Mouse (Mus musculus): ENCODE measurements at regions not wholly inside any gene's neighbourhood (a gene's known extent, or its start where the extent isn't known, plus 50 kb on each side); places are given as distances from the start of the nearest gene placed in this dataset.

GRCm38 (mm10) chr17:88303991-88304390 is 136.5 kb upstream of the Foxn2 start:
- intact Hi-C loops (cut with DNase I): loop anchor here (2.0 kb wide), 1 partner anchor 47 kb away; no protein-coding TSS in a partner anchor

- intact Hi-C loops (cut with DNase I): no loop called here
Observed at GRCm38 (mm10) chr17:88305165-88305564, 135.3 kb upstream of the Foxn2 start.

- intact Hi-C loops (cut with DNase I): no loop called here
Observed at GRCm38 (mm10) chr17:88306325-88306724, 134.2 kb upstream of the Foxn2 start.

GRCm38 (mm10) chr17:88307082-88307481 is 133.4 kb upstream of the Foxn2 start:
- intact Hi-C loops (cut with DNase I): no loop called here

- intact Hi-C loops (cut with DNase I): no loop called here
Observed at GRCm38 (mm10) chr17:88307826-88308225, 132.7 kb upstream of the Foxn2 start.

- intact Hi-C loops (cut with DNase I): no loop called here
Observed at GRCm38 (mm10) chr17:88312876-88313275, 127.6 kb upstream of the Foxn2 start.

GRCm38 (mm10) chr17:88316213-88316967 is 124.1 kb upstream of the Foxn2 start:
- intact Hi-C loops (cut with DNase I): no loop called here

- intact Hi-C loops (cut with DNase I): no loop called here
Observed at GRCm38 (mm10) chr17:88317311-88317710, 123.2 kb upstream of the Foxn2 start.

- intact Hi-C loops (cut with DNase I): no loop called here
Observed at GRCm38 (mm10) chr17:88317806-88318205, 122.7 kb upstream of the Foxn2 start.

- intact Hi-C loops (cut with DNase I): no loop called here
Observed at GRCm38 (mm10) chr17:88318207-88318791, 122.2 kb upstream of the Foxn2 start.

GRCm38 (mm10) chr17:88318936-88319335 is 121.6 kb upstream of the Foxn2 start:
- intact Hi-C loops (cut with DNase I): no loop called here

GRCm38 (mm10) chr17:88320686-88321085 is 119.8 kb upstream of the Foxn2 start:
- intact Hi-C loops (cut with DNase I): no loop called here

GRCm38 (mm10) chr17:88325326-88325909 is 115.1 kb upstream of the Foxn2 start:
- intact Hi-C loops (cut with DNase I): no loop called here

GRCm38 (mm10) chr17:88325910-88326739 is 114.4 kb upstream of the Foxn2 start:
- intact Hi-C loops (cut with DNase I): no loop called here

- intact Hi-C loops (cut with DNase I): no loop called here
Observed at GRCm38 (mm10) chr17:88326740-88327123, 113.8 kb upstream of the Foxn2 start.

GRCm38 (mm10) chr17:88327791-88328190 is 112.7 kb upstream of the Foxn2 start:
- intact Hi-C loops (cut with DNase I): no loop called here

- intact Hi-C loops (cut with DNase I): no loop called here
Observed at GRCm38 (mm10) chr17:88328807-88329206, 111.7 kb upstream of the Foxn2 start.

- intact Hi-C loops (cut with DNase I): loop anchor here (10.0 kb wide), 1 partner anchor 105 kb away; no protein-coding TSS in a partner anchor
Observed at GRCm38 (mm10) chr17:88329715-88330114, 110.8 kb upstream of the Foxn2 start.

GRCm38 (mm10) chr17:88330129-88330528 is 110.4 kb upstream of the Foxn2 start:
- intact Hi-C loops (cut with DNase I): loop anchor here (10.0 kb wide), 1 partner anchor 105 kb away; no protein-coding TSS in a partner anchor

- intact Hi-C loops (cut with DNase I): loop anchor here (10.0 kb wide), 1 partner anchor 101 kb away; no protein-coding TSS in a partner anchor
Observed at GRCm38 (mm10) chr17:88333816-88334215, 106.7 kb upstream of the Foxn2 start.

- intact Hi-C loops (cut with DNase I): loop anchor here (10.0 kb wide), 1 partner anchor 100 kb away; no protein-coding TSS in a partner anchor
Observed at GRCm38 (mm10) chr17:88335271-88335670, 105.2 kb upstream of the Foxn2 start.

All from adrenal gland (tissue).